Mouse (Mus musculus) right cerebral cortex, postnatal 14 days (tissue): ENCODE data around the gene Tspyl2.
"Not testable (repeated sequence)": the region's sequence is repeated elsewhere in the genome, so short reads cannot be mapped to it uniquely, and the experiment has no call there.

Experiments
- DNase-seq: peaks from one replicate; pipeline ENCODE4 v3.0.0; 2022

The Tspyl2 gene

GRCm38 (mm10) chrX:152342358-152342901, at the start of gene Tspyl2:
Gene Tspyl2, minus strand, starts transcription at chrX:152342425.
- DNase-seq, result peak; percentile 88

- DNase-seq, result peak; percentile 53
These were observed 26.4 kb upstream of the Tspyl2 start, which contains the start of gene Gpr173 for GRCm38 (mm10) chrX:152368397-152369273. Gene Gpr173, minus strand, starts transcription at chrX:152368704.

DNA sequence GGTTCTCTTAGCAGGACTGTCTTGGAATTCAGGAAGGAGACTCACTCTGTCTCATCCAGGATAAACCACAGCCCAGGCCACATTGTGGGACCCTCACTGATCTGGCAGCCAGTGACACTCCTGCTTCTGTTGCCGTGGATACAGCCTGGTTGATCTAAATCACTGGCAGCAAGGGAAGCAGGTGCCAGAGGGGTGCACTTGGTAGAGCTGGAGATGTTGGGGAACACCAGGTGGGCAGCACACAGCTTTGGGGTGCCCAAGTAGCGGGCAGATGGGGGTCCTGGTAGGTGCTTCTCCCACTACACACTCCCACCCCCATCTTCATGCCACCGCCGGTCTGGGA, 25.8 kb upstream of the Tspyl2 start:
- DNase-seq, result no peak

GRCm38 (mm10) chrX:152366418-152366817, 24.2 kb upstream of the Tspyl2 start:
- DNase-seq, result no peak

GRCm38 (mm10) chrX:152352553-152353153, 10.4 kb upstream of the Tspyl2 start:
- no peak for DNase-seq

- DNase-seq, result no peak
These were observed 4.8 kb upstream of the Tspyl2 start for GRCm38 (mm10) chrX:152347041-152347440.

DNA sequence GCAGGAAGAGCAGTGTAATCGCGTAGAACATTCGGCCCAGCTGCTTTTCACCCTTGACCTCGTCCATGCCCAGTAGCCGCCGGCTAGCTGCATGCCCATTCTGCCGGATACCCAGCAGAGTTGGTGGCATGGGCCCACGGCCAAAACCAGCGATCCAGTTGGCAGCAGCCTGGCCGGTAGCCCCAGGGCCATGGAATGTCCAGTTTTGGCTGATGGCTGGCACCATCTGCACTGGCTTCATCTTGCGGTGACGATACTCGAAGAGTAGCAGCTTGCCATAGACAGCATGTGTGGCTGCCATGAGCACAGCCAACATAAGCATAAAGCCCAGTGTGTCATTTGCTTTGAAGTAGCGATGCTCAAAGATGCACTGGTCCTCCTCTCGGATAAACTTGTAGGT, 4.4 kb upstream of the Tspyl2 start:
- DNase-seq, result no peak

GRCm38 (mm10) chrX:152342903-152343302, 678 bp upstream of the Tspyl2 start:
- no peak for DNase-seq

- DNase-seq, result no peak
These were observed 729 bp downstream of the Tspyl2 start for GRCm38 (mm10) chrX:152341496-152341895.

- peak; percentile 84 for DNase-seq
These were observed 5.5 kb downstream of the Tspyl2 start for GRCm38 (mm10) chrX:152336546-152337332.

DNA sequence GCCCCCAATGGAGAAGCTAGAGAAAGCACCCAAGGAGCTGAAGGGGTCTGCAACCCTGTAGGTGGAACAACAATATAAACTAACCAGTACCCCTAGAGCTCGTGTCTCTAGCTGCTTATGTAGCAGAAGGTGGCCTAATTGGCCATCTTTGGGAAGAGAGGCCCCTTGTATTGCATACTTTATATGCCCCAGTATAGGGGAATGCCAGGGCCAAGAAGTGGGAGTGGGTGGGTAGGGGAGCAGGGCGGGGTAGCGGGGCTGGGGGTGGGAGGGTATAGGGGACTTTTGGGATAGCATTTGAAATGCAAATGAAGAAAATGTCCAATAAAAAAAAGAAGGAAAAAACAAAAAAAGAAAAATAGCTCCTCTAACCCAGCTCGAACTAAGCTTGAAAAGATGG, 6.1 kb downstream of the Tspyl2 start:
- DNase-seq, result not testable (repeated sequence)

GRCm38 (mm10) chrX:152329400-152329799, 12.8 kb downstream of the Tspyl2 start:
- not testable (repeated sequence) for DNase-seq

DNA sequence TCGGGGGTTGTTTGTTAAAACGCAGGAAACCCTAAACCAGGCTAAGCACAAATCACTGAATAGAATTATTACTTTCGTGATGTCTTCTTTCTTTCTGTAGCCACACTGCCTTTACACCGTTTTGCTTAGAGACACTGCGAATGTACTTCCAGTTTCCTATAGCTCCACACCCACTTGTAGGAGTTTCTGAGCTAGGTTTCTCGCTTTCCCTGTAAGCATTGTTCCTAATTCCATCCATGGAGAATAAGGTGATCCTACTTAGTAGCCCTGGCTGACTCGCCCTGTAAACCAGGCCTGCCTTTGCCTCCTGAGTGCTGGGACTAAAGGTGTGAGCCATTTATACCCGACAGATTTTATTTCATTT, 14.6 kb downstream of the Tspyl2 start:
- no peak for DNase-seq

DNA sequence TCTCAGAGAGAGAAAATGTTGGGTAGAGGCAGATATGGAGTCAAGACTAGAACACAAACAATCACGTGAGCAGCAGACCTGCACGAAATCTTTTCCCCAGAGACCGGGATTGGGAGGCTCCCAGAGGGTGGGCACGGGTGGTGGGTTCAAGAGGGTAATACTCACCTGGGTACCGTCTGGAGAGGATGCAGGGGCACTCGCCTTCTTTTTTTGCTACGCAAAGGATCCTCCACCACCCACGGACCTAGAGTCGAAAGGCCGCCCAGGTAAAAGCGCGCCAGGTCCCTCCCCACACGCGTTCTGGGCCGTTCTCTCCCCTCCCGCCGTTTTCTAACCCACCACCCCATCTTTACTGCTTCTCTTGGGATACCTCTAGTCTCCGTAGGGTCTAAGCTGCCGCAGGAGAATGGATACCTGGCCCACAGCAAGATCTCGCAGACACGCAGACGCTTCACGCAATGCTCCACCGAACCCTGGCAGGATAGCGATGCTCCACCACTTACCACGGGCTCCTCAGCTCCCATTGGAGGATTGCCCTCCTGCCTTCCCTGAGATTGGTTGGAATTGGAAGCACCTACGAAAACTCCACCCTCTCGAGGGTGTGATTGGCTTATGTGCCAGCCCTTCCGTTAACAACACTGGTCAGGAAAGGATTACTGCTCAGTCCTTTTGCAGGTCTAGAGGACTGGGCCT, 15.1 kb downstream of the Tspyl2 start, which contains the start of gene Kantr:
Kantr (minus strand) TSS at position 500 of the 693 bp plus-strand sequence.
- DNase-seq, result peak; percentile 66

- DNase-seq, result no peak
These were observed 18.6 kb downstream of the Tspyl2 start for GRCm38 (mm10) chrX:152323584-152323983.

- no peak for DNase-seq
These were observed 19.4 kb downstream of the Tspyl2 start for GRCm38 (mm10) chrX:152322776-152323175.

GRCm38 (mm10) chrX:152320535-152320934, 21.7 kb downstream of the Tspyl2 start:
- no peak for DNase-seq

DNA sequence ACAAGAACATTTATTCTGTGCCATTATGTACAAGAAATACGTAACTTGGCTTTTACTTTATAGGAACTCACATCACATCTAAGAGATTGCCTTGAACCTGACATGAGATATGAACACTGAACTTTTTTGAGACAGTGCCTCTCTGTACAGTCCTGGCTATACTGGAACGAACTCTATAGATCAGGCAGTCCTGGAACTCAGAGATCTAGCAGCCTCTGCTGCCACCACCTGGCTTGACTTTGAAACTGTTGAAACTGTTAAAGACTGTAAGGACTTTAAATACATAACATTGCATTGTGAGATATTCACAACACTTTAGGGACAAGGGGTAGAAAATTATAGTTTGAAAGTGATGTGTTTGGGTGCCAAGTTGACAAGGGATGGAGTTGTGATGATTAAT, 34.3 kb downstream of the Tspyl2 start:
- peak; percentile 11 for DNase-seq

DNA sequence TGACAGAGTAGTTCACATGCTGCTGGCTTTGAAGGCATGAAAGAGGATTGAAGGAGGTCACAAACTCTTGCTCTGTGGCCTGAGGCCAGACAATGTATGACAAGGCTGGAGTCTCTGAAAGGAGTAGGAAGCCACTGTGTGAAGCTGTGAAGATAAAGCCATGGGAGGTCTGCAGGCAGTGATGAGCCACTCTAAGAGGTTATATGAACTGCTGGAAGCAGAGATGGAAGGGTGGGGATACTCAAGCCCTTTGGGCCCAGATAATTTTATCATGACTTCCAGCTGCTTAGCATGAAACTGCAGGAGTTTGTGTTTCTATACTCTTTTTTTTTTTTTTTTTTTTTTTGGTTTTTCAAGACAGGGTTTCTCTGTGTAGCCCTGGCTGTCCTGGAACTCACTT, 34.9 kb downstream of the Tspyl2 start:
- no peak for DNase-seq

- no peak for DNase-seq
These were observed 36.0 kb downstream of the Tspyl2 start for GRCm38 (mm10) chrX:152306224-152306623.

- not testable (repeated sequence) for DNase-seq
These were observed 55.2 kb downstream of the Tspyl2 start for GRCm38 (mm10) chrX:152287026-152287425.
